Mouse (Mus musculus) left cerebral cortex, postnatal 36 days (tissue): ENCODE data around the gene Dtymk. TPM values are rescaled to one million over a fixed set of nuclear protein-coding genes. Genes with fewer than 3 reads are reported as not detected.
"Not testable (repeated sequence)": the region's sequence is repeated elsewhere in the genome, so short reads cannot be mapped to it uniquely, and the experiment has no call there.

Source experiments
- DNase-seq, 2 experiments: peaks; one replicate each; pipeline ENCODE4 v3.0.0; 2021 to 2022; ENCODE audit warnings: low spot score in 2 of 2, mixed read lengths in 1 of 2
- intact Hi-C: fragments of 180-260 bp; cut with DNase I; formaldehyde crosslinking; loops from one replicate; pipeline ENCODE4 v1.15.1; 2025
- total RNA-seq, 2 experiments: library from RNA; stranded (reverse); gene quantifications; 2 replicates each; pipeline ENCODE4 v1.2.3; 2021

Dtymk gene
- total RNA-seq: 10 to 100 TPM; 47.7 to 50.3 TPM

GRCm38 (mm10) chr1:93801741-93802238, at the start of gene Dtymk:
Dtymk (minus strand) TSS chr1:93801934.
- peak; percentile 93 for DNase-seq
- intact Hi-C loops: loop anchor here (2.0 to 5.0 kb wide), 2 partner anchors 47 to 164 kb away; partner anchors contain the start of gene Thap4

DNA sequence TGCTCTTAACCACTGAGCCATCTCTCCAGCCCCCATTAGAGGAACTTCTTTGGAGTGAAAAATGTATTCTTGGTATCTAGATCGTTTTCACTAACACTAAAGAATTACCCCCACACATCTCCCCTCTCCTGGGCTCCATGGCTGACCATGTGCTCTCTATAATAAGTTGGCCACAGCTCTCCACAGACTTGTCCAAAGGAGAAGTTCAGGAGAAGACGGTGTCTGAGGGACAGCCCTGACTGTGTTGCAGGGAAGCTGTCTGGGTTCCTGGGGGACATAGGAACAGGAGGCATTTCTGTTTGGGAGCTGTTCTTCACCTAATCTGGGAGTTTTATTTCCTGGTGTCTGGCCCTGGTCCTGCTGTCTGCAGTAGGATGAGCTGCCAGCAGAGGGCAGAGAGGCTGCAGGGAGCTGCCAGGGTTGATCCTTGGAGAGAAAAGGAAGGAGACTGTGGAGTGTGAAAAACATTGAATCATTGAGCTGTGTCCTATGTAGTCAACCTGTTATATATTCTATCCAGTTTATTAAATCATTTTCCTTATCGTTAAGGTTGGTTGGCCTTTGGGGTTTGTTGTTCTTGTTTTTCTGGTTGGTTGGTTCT, 44.1 kb upstream of the Dtymk start:
- DNase-seq, intact Hi-C loops: not testable (repeated sequence)

- intact Hi-C loops: loop anchor here (10.0 kb wide), 1 partner anchor 236 kb away; no protein-coding TSS in a partner anchor
- DNase-seq: not testable (repeated sequence)
These were observed 36.8 kb upstream of the Dtymk start for GRCm38 (mm10) chr1:93838569-93838968.

GRCm38 (mm10) chr1:93837335-93837734, 35.6 kb upstream of the Dtymk start:
- intact Hi-C loops: loop anchor here (10.0 kb wide), 1 partner anchor 237 kb away; no protein-coding TSS in a partner anchor
- DNase-seq: no peak

- intact Hi-C loops: loop anchor here (10.0 kb wide), 1 partner anchor 238 kb away; no protein-coding TSS in a partner anchor
These were observed 34.8 kb upstream of the Dtymk start for GRCm38 (mm10) chr1:93836532-93836913.

DNA sequence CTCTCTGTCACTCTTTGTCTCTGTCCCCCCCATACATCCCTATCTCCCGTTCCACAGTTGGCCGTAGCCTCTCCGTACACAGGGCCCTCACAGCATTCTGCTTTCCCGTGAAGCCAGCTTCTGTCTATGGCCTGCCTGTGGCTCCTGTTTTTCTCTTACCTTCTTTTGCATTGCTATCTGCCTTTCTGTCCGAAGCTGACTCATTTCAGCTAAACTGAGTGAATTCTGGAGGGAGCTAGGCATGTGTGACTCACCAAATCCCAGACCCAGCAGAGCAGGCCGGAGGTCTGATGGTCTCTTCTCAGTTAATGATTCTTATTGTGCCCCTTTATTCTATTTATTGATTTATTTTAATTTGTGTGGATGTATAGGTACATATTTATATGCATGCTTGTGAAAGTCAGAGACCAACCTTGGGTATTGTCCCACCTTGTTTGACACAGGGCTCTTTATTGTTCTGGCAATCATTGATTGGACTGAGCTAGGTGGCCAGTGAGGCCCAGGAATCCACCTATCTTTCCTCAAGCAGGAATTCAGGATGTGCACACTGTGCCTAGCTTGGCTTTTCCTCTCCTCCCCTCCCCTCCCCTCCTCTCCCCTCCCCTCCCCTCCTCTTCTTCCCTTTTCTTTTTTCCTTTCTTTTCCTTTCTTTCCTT, 34.3 kb upstream of the Dtymk start:
- no peak for DNase-seq
- intact Hi-C loops: loop anchor here (10.0 kb wide), 1 partner anchor 239 kb away; no protein-coding TSS in a partner anchor

More at GRCm38 (mm10) chr1:93836532-93836913, 34.8 kb upstream of the Dtymk start:
- DNase-seq: no peak

DNA sequence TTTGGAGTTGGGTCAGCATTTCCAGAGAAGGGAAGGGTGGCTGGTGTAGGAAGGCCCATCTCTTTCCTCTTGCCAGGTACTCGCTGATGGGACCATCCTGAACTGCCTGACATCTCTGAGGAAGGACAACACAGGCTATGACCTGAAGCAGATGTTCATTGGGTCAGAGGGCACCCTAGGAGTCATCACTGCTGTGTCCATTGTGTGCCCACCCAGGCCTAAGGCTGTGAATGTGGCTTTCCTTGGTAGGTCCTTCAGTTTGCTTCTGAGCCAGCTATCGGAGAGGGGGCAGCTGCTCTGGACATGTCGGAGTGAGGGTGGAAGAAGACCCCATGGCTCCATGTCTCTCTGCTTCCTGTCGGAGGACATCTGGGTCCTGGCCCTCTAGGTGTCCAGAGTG, 33.5 kb upstream of the Dtymk start:
- no peak for DNase-seq
- intact Hi-C loops: loop anchor here (10.0 kb wide), 1 partner anchor 240 kb away; no protein-coding TSS in a partner anchor

GRCm38 (mm10) chr1:93834671-93835150, 33.0 kb upstream of the Dtymk start:
- intact Hi-C loops: loop anchor here (10.0 kb wide), 1 partner anchor 240 kb away; no protein-coding TSS in a partner anchor
- no peak for DNase-seq

GRCm38 (mm10) chr1:93832754-93833360, 31.1 kb upstream of the Dtymk start:
- not testable (repeated sequence) for DNase-seq

GRCm38 (mm10) chr1:93826540-93826835, 24.8 kb upstream of the Dtymk start:
- DNase-seq: no peak
- intact Hi-C loops: no loop called here

More at GRCm38 (mm10) chr1:93832754-93833360, 31.1 kb upstream of the Dtymk start:
- intact Hi-C loops: loop anchor here (10.0 kb wide), 1 partner anchor 242 kb away; no protein-coding TSS in a partner anchor

GRCm38 (mm10) chr1:93825771-93826539, 24.2 kb upstream of the Dtymk start:
- intact Hi-C loops: no loop called here
- DNase-seq: no peak

DNA sequence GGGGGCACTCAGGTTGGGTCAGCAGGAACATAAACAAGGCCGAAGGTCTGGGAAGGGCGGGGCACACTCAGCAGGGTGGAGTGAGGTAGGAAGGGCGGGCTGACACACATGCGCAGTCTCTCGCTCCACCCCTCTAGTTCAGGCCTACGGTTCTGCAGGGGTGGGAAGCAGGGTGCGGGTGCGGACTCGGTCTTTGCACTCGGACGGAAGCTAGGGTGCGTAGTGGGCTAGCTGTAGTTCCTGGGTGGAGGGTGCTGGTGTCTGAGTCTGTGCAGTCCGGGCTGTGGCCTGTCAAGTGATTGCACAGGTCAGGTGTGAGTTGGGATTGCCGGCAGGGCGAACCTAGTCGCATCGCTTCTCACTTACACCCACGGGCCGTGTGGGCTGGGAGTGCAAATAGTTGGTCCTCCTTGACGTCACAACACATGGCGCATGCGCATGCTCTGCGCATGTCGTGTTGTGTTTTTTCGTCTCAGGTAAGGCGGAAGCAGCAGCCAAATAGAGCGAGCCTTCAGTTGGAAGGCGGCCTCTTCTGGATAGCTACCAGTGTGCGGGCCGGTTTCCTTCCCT, 23.5 kb upstream of the Dtymk start:
- intact Hi-C loops: no loop called here
- peak; percentile 97 to 98 for DNase-seq

GRCm38 (mm10) chr1:93824609-93825008, 22.9 kb upstream of the Dtymk start, which contains the start of gene D2hgdh:
D2hgdh (plus strand) TSS chr1:93824909.
- no peak for DNase-seq
- intact Hi-C loops: no loop called here

DNA sequence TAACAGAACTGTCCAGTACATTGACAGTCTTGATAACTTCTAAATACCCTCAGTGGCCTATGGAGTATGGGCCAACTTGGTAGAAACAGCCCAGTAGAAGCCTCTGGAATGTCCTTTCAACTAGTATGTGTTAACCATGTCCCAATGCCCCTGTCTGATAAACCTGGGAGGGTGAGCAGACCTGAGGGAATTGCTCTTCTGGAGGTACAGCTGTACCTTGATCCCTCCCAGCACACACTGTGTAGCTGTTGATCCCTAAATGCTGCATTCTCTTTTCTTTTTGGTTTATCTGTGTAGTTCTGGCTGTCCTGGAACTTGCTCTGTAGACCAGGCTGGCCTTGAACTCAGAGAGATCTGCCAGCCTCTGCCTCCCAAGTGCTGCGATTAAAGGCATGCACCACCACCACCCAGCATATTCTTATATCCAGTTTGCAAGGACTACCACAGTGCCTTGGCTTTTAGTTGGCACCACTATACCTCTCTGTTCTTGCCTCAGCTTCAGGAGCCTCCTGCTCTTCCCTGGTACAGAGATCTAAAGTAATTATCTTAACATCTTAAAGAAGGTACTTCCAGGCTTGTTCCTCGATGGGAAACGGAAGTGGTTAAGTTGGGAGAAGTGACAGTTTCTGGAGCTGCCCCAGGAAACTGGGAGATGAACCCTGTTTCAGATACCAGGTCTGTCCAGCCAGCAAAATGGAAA, 22.2 kb upstream of the Dtymk start:
- intact Hi-C loops: no loop called here
- DNase-seq: no peak

- intact Hi-C loops: no loop called here
- DNase-seq: no peak
These were observed 17.0 kb upstream of the Dtymk start for GRCm38 (mm10) chr1:93818722-93819121.

DNA sequence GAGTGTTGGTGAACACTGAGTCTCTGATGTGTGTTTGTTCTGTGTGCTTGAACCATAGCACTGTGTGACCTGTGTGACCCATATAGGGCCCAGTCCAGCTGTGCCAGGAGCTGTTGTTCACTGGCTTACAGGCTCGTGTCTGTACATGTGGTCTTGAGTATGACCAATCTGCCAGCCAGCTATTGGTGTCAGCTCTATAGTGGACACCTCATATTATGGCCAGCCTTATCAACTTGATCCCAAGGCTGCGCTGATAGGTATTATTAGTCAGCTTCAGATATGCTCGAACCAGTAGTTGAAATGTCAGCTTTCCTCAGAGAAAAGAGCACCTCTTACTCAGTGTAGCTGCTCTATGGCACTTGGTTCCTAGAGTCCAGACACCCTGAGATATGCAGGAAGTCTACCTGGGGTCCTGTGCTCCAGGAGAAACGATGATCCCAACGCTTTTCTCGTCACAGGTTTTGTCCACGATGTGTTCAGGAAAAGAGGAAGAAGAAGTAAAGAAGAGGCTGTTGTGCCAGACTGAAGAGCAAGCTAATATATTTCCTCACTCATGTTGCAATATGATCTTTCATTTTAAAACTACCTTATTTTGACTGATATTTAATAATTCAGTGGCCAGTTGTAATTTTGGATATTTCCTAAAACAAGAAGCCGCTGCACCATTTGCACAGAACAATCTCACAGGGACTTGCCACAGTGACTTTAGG, 16.2 kb upstream of the Dtymk start:
- no peak for DNase-seq
- intact Hi-C loops: no loop called here

GRCm38 (mm10) chr1:93811495-93812039, 9.8 kb upstream of the Dtymk start:
- no peak for DNase-seq
- intact Hi-C loops: no loop called here

GRCm38 (mm10) chr1:93810011-93810410, 8.3 kb upstream of the Dtymk start:
- no peak for DNase-seq
- intact Hi-C loops: no loop called here
